Mouse (Mus musculus): ENCODE measurements at regions not wholly inside any gene's neighbourhood (a gene's known extent, or its start where the extent isn't known, plus 50 kb on each side); places are given as distances from the start of the nearest gene placed in this dataset.

DNA sequence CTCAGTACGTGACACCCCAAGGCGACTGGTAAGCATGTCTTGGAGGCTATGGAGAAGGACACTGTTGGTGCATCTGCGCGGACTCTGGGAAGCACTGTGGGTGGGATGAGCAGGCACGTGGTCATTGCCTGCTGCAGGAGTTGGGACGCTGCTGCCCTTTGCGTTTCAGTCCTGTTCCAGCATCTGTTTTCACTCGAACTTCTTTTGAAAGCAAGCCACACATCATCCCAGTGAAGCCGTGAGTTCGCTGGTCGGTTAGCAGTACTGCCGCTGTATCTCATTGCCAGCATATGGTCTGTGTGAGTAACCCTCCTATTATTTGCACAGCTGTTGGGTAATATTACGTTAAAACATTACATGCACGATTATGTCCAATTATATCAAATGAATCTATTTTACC lies 128.1 kb upstream of the C9orf72 start:
- no peak overlapping the region for H3K4me3 ChIP-seq
- TF ChIP-seq POLR2A (IDR thresholded peaks at IDR 0.05; ENCODE audit: insufficient read depth, low read depth, low read length), result no peak
- no peak for TF ChIP-seq CTCF (IDR thresholded peaks at IDR 0.05)
- TF ChIP-seq EP300 (IDR thresholded peaks at IDR 0.05; ENCODE audit: insufficient read depth, low read depth, low read length), result no peak
- DNase-seq, result no peak
- H3K27ac ChIP-seq, result no peak overlapping the region
- H3K36me3 ChIP-seq (ENCODE audit: control insufficient read depth, insufficient read depth, low read length), result no peaks in the 10 kb centered on the region
- no peaks in the 10 kb centered on the region for H3K27me3 ChIP-seq (ENCODE audit: control insufficient read depth, insufficient read depth, low read length)
- intact Hi-C loops (cut with DNase I), result no loop called here
- WGBS, result 71% methylated on average over 14 of the region's 14 CpGs
- H3K9ac ChIP-seq (ENCODE audit: low read depth, low read length), result no peak overlapping the region
- H3K79me2 ChIP-seq (replicated peaks; ENCODE audit: control insufficient read depth, insufficient read depth, low read length), result no peaks in the 10 kb centered on the region
- H3K4me1 ChIP-seq (ENCODE audit: control insufficient read depth, insufficient read depth, low read length), result peaks cover 3% of the 10 kb centered on the region

DNA sequence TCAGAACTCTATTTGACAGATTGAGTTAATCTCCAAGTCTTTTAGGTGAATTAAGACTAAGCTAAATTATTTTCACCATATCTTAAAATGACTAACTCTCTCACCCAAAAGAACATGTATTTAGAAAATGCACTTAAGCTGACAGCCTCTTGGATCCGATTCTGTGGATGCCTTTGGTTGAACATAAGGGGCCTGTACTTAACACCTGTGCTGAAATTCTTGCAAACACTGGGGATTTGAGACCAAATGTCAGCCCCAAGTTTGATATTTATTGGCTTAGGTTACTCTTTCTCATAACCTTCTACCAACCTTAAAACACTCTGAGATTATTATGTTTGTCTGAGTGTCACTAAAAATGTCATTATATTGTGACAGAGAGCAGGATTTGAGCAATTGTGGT lies 126.6 kb upstream of the C9orf72 start:
- H3K79me2 ChIP-seq (replicated peaks; ENCODE audit: control insufficient read depth, insufficient read depth, low read length), result no peaks in the 10 kb centered on the region
- peaks cover 2% of the 10 kb centered on the region for H3K4me1 ChIP-seq (ENCODE audit: control insufficient read depth, insufficient read depth, low read length)
- no peak overlapping the region for H3K9ac ChIP-seq (ENCODE audit: low read depth, low read length)
- intact Hi-C loops (cut with DNase I), result no loop called here
- H3K27me3 ChIP-seq (ENCODE audit: control insufficient read depth, insufficient read depth, low read length), result no peaks in the 10 kb centered on the region
- TF ChIP-seq POLR2A (IDR thresholded peaks at IDR 0.05; ENCODE audit: insufficient read depth, low read depth, low read length) (no peak), EP300 (IDR thresholded peaks at IDR 0.05; ENCODE audit: insufficient read depth, low read depth, low read length) (no peak)
- H3K4me3 ChIP-seq, result no peak overlapping the region
- no peak overlapping the region for H3K27ac ChIP-seq
- no peaks in the 10 kb centered on the region for H3K36me3 ChIP-seq (ENCODE audit: control insufficient read depth, insufficient read depth, low read length)
- WGBS, result 71% methylated on average over 1 of the region's 1 CpGs
- no peak for DNase-seq

DNA sequence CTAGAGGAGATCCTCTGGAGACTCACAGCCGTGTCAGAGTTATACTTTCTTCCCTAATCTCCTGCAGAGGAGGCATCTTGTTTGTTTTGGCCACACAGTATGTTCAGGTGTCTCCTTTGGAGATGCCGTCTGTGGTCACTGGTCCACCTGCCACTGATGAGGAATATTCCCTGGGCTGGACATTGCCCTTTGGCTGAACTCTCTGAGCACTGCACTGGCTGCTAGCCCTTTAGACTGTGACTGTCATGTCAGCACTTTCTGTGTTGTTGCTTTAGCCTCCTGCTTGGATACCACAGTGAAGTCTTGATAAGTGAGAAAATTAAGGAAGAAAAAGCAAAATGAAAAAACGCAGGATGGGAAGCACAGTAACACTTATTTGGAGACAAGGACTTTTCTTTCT lies 124.5 kb upstream of the C9orf72 start:
- H3K9ac ChIP-seq (ENCODE audit: low read depth, low read length), result no peak overlapping the region
- H3K4me3 ChIP-seq, result no peak overlapping the region
- intact Hi-C loops (cut with DNase I), result no loop called here
- no peak overlapping the region for H3K27ac ChIP-seq
- 38% methylated on average over 3 of the region's 3 CpGs for WGBS
- no peaks in the 10 kb centered on the region for H3K4me1 ChIP-seq (ENCODE audit: control insufficient read depth, insufficient read depth, low read length)
- no peak for DNase-seq
- no peaks in the 10 kb centered on the region for H3K79me2 ChIP-seq (replicated peaks; ENCODE audit: control insufficient read depth, insufficient read depth, low read length)
- H3K36me3 ChIP-seq (ENCODE audit: control insufficient read depth, insufficient read depth, low read length), result no peaks in the 10 kb centered on the region
- H3K27me3 ChIP-seq (ENCODE audit: control insufficient read depth, insufficient read depth, low read length), result no peaks in the 10 kb centered on the region
- TF ChIP-seq POLR2A (IDR thresholded peaks at IDR 0.05; ENCODE audit: insufficient read depth, low read depth, low read length) (no peak), EP300 (IDR thresholded peaks at IDR 0.05; ENCODE audit: insufficient read depth, low read depth, low read length) (no peak), CTCF (IDR thresholded peaks at IDR 0.05) (no peak)

DNA sequence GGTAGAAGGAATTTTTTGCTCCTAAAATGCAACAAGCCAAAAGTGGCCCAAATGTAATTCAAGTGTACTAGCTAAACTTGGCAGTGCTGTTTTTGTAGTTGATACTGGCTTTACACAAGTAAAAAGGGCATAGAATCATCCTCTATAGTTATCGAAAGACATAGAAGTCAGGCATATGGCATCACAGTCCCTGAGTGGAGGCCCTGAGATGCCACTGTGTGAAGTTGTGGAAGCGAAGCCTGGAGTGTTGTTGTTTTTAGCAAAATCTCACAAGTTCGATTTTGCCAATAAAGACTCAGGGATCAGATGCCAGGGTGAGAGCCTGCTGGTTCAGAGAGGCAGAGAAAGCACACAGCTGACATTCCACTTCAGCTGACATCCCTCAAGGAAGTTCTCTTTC lies 121.6 kb upstream of the C9orf72 start:
- H3K27ac ChIP-seq, result no peak overlapping the region
- no peaks in the 10 kb centered on the region for H3K36me3 ChIP-seq (ENCODE audit: control insufficient read depth, insufficient read depth, low read length)
- no peak overlapping the region for H3K9ac ChIP-seq (ENCODE audit: low read depth, low read length)
- H3K4me3 ChIP-seq, result no peak overlapping the region
- no peak for DNase-seq
- no peaks in the 10 kb centered on the region for H3K4me1 ChIP-seq (ENCODE audit: control insufficient read depth, insufficient read depth, low read length)
- TF ChIP-seq EP300 (IDR thresholded peaks at IDR 0.05; ENCODE audit: insufficient read depth, low read depth, low read length), result no peak
- no peak for TF ChIP-seq POLR2A (IDR thresholded peaks at IDR 0.05; ENCODE audit: insufficient read depth, low read depth, low read length)
- TF ChIP-seq CTCF (IDR thresholded peaks at IDR 0.05), result no peak
- no peaks in the 10 kb centered on the region for H3K27me3 ChIP-seq (ENCODE audit: control insufficient read depth, insufficient read depth, low read length)
- no peaks in the 10 kb centered on the region for H3K79me2 ChIP-seq (replicated peaks; ENCODE audit: control insufficient read depth, insufficient read depth, low read length)
- intact Hi-C loops (cut with DNase I), result no loop called here
- WGBS, result 92% methylated on average over 3 of the region's 3 CpGs

DNA sequence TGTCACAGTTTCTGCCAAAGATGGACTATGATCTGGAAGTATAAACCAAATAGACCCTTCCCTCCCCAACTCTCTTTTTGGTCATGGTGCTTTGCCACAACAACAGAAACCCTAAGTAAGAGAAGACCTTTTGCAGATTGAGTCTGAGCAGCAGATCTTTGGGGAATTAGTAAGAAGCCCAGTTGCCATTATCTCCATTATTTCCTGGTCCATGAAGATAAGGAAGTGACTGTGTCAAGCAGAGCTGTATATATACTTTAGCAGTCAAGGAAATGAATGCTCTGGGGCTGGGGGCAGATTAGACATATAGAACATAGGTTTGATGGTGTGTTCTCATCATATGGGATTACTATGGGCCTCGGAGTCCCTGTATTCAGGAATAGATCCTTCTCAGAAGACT lies 117.8 kb upstream of the C9orf72 start:
- Histone ChIP-seq H3K27ac (no peak overlapping the region), H3K9ac (ENCODE audit: low read depth, low read length) (no peak overlapping the region), H3K27me3 (ENCODE audit: control insufficient read depth, insufficient read depth, low read length) (no peaks in the 10 kb centered on the region), H3K36me3 (ENCODE audit: control insufficient read depth, insufficient read depth, low read length) (no peaks in the 10 kb centered on the region), H3K79me2 (replicated peaks; ENCODE audit: control insufficient read depth, insufficient read depth, low read length) (no peaks in the 10 kb centered on the region), H3K4me3 (no peak overlapping the region), H3K4me1 (ENCODE audit: control insufficient read depth, insufficient read depth, low read length) (no peaks in the 10 kb centered on the region)
- intact Hi-C loops (cut with DNase I), result no loop called here
- WGBS, result 55% methylated on average over 1 of the region's 1 CpGs
- no peak for DNase-seq
- TF ChIP-seq POLR2A (IDR thresholded peaks at IDR 0.05; ENCODE audit: insufficient read depth, low read depth, low read length) (no peak), CTCF (IDR thresholded peaks at IDR 0.05) (no peak), EP300 (IDR thresholded peaks at IDR 0.05; ENCODE audit: insufficient read depth, low read depth, low read length) (no peak)

DNA sequence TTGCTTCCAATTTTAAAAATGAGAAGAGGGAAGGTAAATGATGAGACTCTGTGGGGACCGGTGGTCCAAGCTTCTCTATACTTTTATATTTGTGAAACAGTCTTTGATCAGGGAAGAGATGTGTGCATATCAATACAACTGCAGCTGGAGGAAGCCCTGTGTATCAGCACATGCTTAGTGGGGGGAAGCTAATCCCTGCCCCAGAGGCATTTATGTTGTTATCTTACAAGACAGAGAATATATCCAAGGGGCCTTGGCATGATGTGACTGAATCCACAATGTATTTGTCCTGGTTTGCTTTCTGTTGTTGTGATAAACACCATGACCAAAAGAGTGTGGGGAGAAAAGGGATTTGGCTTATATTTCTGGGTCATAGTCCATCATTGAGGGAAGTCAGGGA lies 105.2 kb upstream of the C9orf72 start:
- DNase-seq, result no peak
- 76% methylated on average over 1 of the region's 1 CpGs for whole genome bisulfite sequencing
- Histone ChIP-seq H3K4me3 (no peak overlapping the region), H3K27ac (no peak overlapping the region), H3K79me2 (replicated peaks; ENCODE audit: control insufficient read depth, insufficient read depth, low read length) (no peaks in the 10 kb centered on the region), H3K4me1 (ENCODE audit: control insufficient read depth, insufficient read depth, low read length) (no peaks in the 10 kb centered on the region), H3K36me3 (ENCODE audit: control insufficient read depth, insufficient read depth, low read length) (no peaks in the 10 kb centered on the region), H3K9ac (ENCODE audit: low read depth, low read length) (no peak overlapping the region), H3K27me3 (ENCODE audit: control insufficient read depth, insufficient read depth, low read length) (no peaks in the 10 kb centered on the region)
- intact Hi-C loops (cut with DNase I), result no loop called here
- TF ChIP-seq CTCF (IDR thresholded peaks at IDR 0.05) (no peak), POLR2A (IDR thresholded peaks at IDR 0.05; ENCODE audit: insufficient read depth, low read depth, low read length) (no peak), EP300 (IDR thresholded peaks at IDR 0.05; ENCODE audit: insufficient read depth, low read depth, low read length) (no peak)

All from heart, adult 2 months (tissue).